8 mouse cellular contexts compared by ENCODE assay signal in genomic region chr9:108824755-108825413, GRCm38 (mm10). TPM values are rescaled to one million over a fixed set of nuclear protein-coding genes. Genes with fewer than 3 reads are reported as not detected.
DNase-seq lines count a peak whose midpoint lies in the region; ATAC-seq and TF ChIP-seq lines count a peak whose summit lies in the region.

No protein-coding gene starts in this region.

- peaks cover 7% of the 10 kb centered on the region for H3K4me1 ChIP-seq in kidney, embryonic 14.5 days (ENCODE audit: control insufficient read depth, insufficient read depth, low read length)
- peaks cover 21% of the 10 kb centered on the region for H3K4me1 ChIP-seq in embryonic facial prominence, embryonic 13.5 days
- 0 out of 2 replicates have a peak, but pooled peaks cover 3% of the 10 kb centered on the region for H3K4me1 ChIP-seq in intestine, postnatal 0 days (replicated peaks; ENCODE audit: control insufficient read depth, insufficient read depth, low read length)
- H3K4me1 ChIP-seq in midbrain, embryonic 16.5 days (ENCODE audit: control insufficient read depth, insufficient read depth, low read length): peaks cover 20% of the 10 kb centered on the region

- no peak overlapping the region for H3K4me2 ChIP-seq in kidney, embryonic 14.5 days (replicated peaks; ENCODE audit: low read depth, low read length)
- H3K4me2 ChIP-seq in embryonic facial prominence, embryonic 13.5 days: no peak overlapping the region
- no peak overlapping the region for H3K4me2 ChIP-seq in intestine, postnatal 0 days (replicated peaks; ENCODE audit: low read depth)
- peak overlapping the region; percentile 94 for H3K4me2 ChIP-seq in midbrain, embryonic 16.5 days (ENCODE audit: low read length)

- WGBS in kidney, embryonic 14.5 days: 1% methylated on average over 31 of the region's 31 CpGs
- under 1% methylated on average over 31 of the region's 31 CpGs for WGBS in embryonic facial prominence, embryonic 13.5 days
- WGBS in intestine, postnatal 0 days: 2% methylated on average over 31 of the region's 31 CpGs
- WGBS in midbrain, embryonic 16.5 days: under 1% methylated on average over 31 of the region's 31 CpGs

- H3K27ac ChIP-seq in kidney, embryonic 14.5 days (ENCODE audit: low read depth, low read length): no peak overlapping the region
- no peak overlapping the region for H3K27ac ChIP-seq in embryonic facial prominence, embryonic 13.5 days
- H3K27ac ChIP-seq in intestine, postnatal 0 days (ENCODE audit: low read depth, low read length): no peak overlapping the region
- H3K27ac ChIP-seq in midbrain, embryonic 16.5 days (ENCODE audit: low read length): peak overlapping the region; percentile 87

- H3K36me3 ChIP-seq in kidney, embryonic 14.5 days (ENCODE audit: control insufficient read depth, insufficient read depth, low read length): no peaks in the 10 kb centered on the region
- no peaks in the 10 kb centered on the region for H3K36me3 ChIP-seq in embryonic facial prominence, embryonic 13.5 days
- no peaks in the 10 kb centered on the region for H3K36me3 ChIP-seq in intestine, postnatal 0 days (ENCODE audit: control insufficient read depth, insufficient read depth)
- H3K36me3 ChIP-seq in midbrain, embryonic 16.5 days (ENCODE audit: control insufficient read depth, insufficient read depth, low read length): peaks cover 21% of the 10 kb centered on the region

- no peak for TF ChIP-seq CTCF in intestine, postnatal 0 days (IDR thresholded peaks at IDR 0.05; ENCODE audit: low read depth)

- DNase-seq in kidney, adult 8-10 months: no peak
- no peak for DNase-seq in thymus, adult 18-20 months
- DNase-seq in gastrocnemius, adult 18-20 months (ENCODE audit: low spot score): no peak

- H3K27me3 ChIP-seq in kidney, embryonic 14.5 days (ENCODE audit: control insufficient read depth, insufficient read depth, low read length): peaks cover 68% of the 10 kb centered on the region
- peaks cover 78% of the 10 kb centered on the region for H3K27me3 ChIP-seq in embryonic facial prominence, embryonic 13.5 days
- peaks cover 67% of the 10 kb centered on the region for H3K27me3 ChIP-seq in intestine, postnatal 0 days (replicated peaks; ENCODE audit: control insufficient read depth, insufficient read depth, low read length)
- no peaks in the 10 kb centered on the region; the same call in 1 of the 2 replicates for H3K27me3 ChIP-seq in midbrain, embryonic 16.5 days (ENCODE audit: control insufficient read depth, insufficient read depth, low read depth, low read length)

- no peaks in the 10 kb centered on the region for H3K9me3 ChIP-seq in kidney, embryonic 14.5 days (ENCODE audit: control insufficient read depth, low read length)
- H3K9me3 ChIP-seq in embryonic facial prominence, embryonic 13.5 days: no peaks in the 10 kb centered on the region
- no peaks in the 10 kb centered on the region for H3K9me3 ChIP-seq in intestine, postnatal 0 days (ENCODE audit: control insufficient read depth)
- no peaks in the 10 kb centered on the region for H3K9me3 ChIP-seq in midbrain, embryonic 16.5 days (replicated peaks; ENCODE audit: control insufficient read depth, low read length, poor library complexity, severe bottlenecking)

- no peak overlapping the region for H3K4me3 ChIP-seq in kidney, embryonic 14.5 days (ENCODE audit: low read length)
- H3K4me3 ChIP-seq in embryonic facial prominence, embryonic 13.5 days: peak overlapping the region; percentile 47; the same call in 1 of the 2 replicates
- peak overlapping the region; percentile 35; the same call in 1 of the 2 replicates for H3K4me3 ChIP-seq in intestine, postnatal 0 days (ENCODE audit: low read depth, low read length)
- peak overlapping the region; percentile 77 for H3K4me3 ChIP-seq in midbrain, embryonic 16.5 days (ENCODE audit: low read depth, low read length)

- no peak overlapping the region for H3K9ac ChIP-seq in kidney, embryonic 14.5 days (ENCODE audit: low read depth, low read length)
- H3K9ac ChIP-seq in embryonic facial prominence, embryonic 13.5 days: no peak overlapping the region
- H3K9ac ChIP-seq in intestine, postnatal 0 days (ENCODE audit: low read depth, low read length): no peak overlapping the region
- peak overlapping the region; percentile 93 for H3K9ac ChIP-seq in midbrain, embryonic 16.5 days (ENCODE audit: low read depth, low read length)

- ATAC-seq in kidney, embryonic 14.5 days (ENCODE audit: low FRiP score, low TSS enrichment): peak; percentile 9; the same call in 1 of the 2 replicates
- ATAC-seq in embryonic facial prominence, embryonic 13.5 days (ENCODE audit: insufficient number of reproducible peaks, insufficient read depth, low FRiP score, low TSS enrichment, low read depth): no peak
- no peak for ATAC-seq in intestine, postnatal 0 days
- ATAC-seq in midbrain, embryonic 16.5 days: peak; percentile 92
- no peak for ATAC-seq in inflammation-experienced regulatory T-cells, adult 6 months

RNA-seq across cellular contexts. Expression of gene Celsr3, which starts 1.2 kb away (rescaled TPM):
- polyA plus RNA-seq in kidney, embryonic 14.5 days (2014; fragmentation: Nextera tagmentation; extraction: Ambion mirVana): 0.04 and 0.17 TPM in 2 replicates
- 0.51 and 0.56 TPM in 2 replicates for polyA plus RNA-seq in embryonic facial prominence, embryonic 13.5 days (2015; fragmentation: Nextera tagmentation; extraction: Ambion mirVana)
- polyA plus RNA-seq in intestine, postnatal 0 days (2015; fragmentation: Nextera tagmentation; extraction: Ambion mirVana): 0.40 and 0.93 TPM in 2 replicates
- 12.7 and 16.4 TPM in 2 replicates for polyA plus RNA-seq in midbrain, embryonic 16.5 days (2015; fragmentation: Nextera tagmentation; extraction: Ambion mirVana)
- polyA plus RNA-seq in inflammation-experienced regulatory T-cells, adult 6 months (2017; shearing (Covaris generic)): not detected
- under 1 TPM in 1 of 2 experiments, not detected in 1; 0.02 TPM for total RNA-seq in gastrocnemius, adult 18-20 months (2021)

RNA-seq across cellular contexts. Expression of gene Nckipsd, which starts 16.7 kb away (rescaled TPM):
- 9.0 and 21.7 TPM in 2 replicates for polyA plus RNA-seq in kidney, embryonic 14.5 days (2014; fragmentation: Nextera tagmentation; extraction: Ambion mirVana)
- 19.0 and 21.5 TPM in 2 replicates for polyA plus RNA-seq in embryonic facial prominence, embryonic 13.5 days (2015; fragmentation: Nextera tagmentation; extraction: Ambion mirVana)
- polyA plus RNA-seq in intestine, postnatal 0 days (2015; fragmentation: Nextera tagmentation; extraction: Ambion mirVana): 5.4 and 6.8 TPM in 2 replicates
- polyA plus RNA-seq in midbrain, embryonic 16.5 days (2015; fragmentation: Nextera tagmentation; extraction: Ambion mirVana): 33.2 and 51.7 TPM in 2 replicates
- polyA plus RNA-seq in inflammation-experienced regulatory T-cells, adult 6 months (2017; shearing (Covaris generic)): 1 to 10 TPM; 6.0 to 7.1 (median 6.8) TPM
- total RNA-seq in gastrocnemius, adult 18-20 months (2021): 1 to 10 TPM; 4.4 TPM

RNA-seq across cellular contexts. Expression of gene Slc26a6, which starts 28.2 kb away (rescaled TPM):
- polyA plus RNA-seq in kidney, embryonic 14.5 days (2014; fragmentation: Nextera tagmentation; extraction: Ambion mirVana): 8.6 and 14.5 TPM in 2 replicates
- polyA plus RNA-seq in embryonic facial prominence, embryonic 13.5 days (2015; fragmentation: Nextera tagmentation; extraction: Ambion mirVana): 20.4 and 22.7 TPM in 2 replicates
- 70.8 and 99.5 TPM in 2 replicates for polyA plus RNA-seq in intestine, postnatal 0 days (2015; fragmentation: Nextera tagmentation; extraction: Ambion mirVana)
- 17.5 and 19.0 TPM in 2 replicates for polyA plus RNA-seq in midbrain, embryonic 16.5 days (2015; fragmentation: Nextera tagmentation; extraction: Ambion mirVana)
- 10 to 100 TPM in 1 of 3 experiments, 1 to 10 TPM in 2; 7.3 to 12.6 (median 8.2) TPM for polyA plus RNA-seq in inflammation-experienced regulatory T-cells, adult 6 months (2017; shearing (Covaris generic))
- total RNA-seq in gastrocnemius, adult 18-20 months (2021): 10 to 100 TPM; 14.0 to 14.6 TPM

RNA-seq across cellular contexts. Expression of gene Ip6k2, which starts 41.3 kb away (rescaled TPM):
- 125 and 134 TPM in 2 replicates for polyA plus RNA-seq in kidney, embryonic 14.5 days (2014; fragmentation: Nextera tagmentation; extraction: Ambion mirVana)
- 127 and 144 TPM in 2 replicates for polyA plus RNA-seq in embryonic facial prominence, embryonic 13.5 days (2015; fragmentation: Nextera tagmentation; extraction: Ambion mirVana)
- 28.1 and 31.4 TPM in 2 replicates for polyA plus RNA-seq in intestine, postnatal 0 days (2015; fragmentation: Nextera tagmentation; extraction: Ambion mirVana)
- 199 and 222 TPM in 2 replicates for polyA plus RNA-seq in midbrain, embryonic 16.5 days (2015; fragmentation: Nextera tagmentation; extraction: Ambion mirVana)
- polyA plus RNA-seq in inflammation-experienced regulatory T-cells, adult 6 months (2017; shearing (Covaris generic)): 10 to 100 TPM; 10.9 to 24.0 (median 19.8) TPM
- total RNA-seq in gastrocnemius, adult 18-20 months (2021): 10 to 100 TPM; 14.9 TPM

Comparison
In these comparisons a context has a peak if more than half of its experiments do, and no peak if none do; other contexts are left out.
1. ATAC-seq: peak in kidney, embryonic 14.5 days (single experiment) and midbrain, embryonic 16.5 days (single experiment); none in embryonic facial prominence, embryonic 13.5 days (single experiment), intestine, postnatal 0 days (single experiment) and inflammation-experienced regulatory T-cells, adult 6 months (single experiment).